Mouse (Mus musculus): ENCODE data around the gene Cct8.

- TF ChIP-seq CTCF (IDR thresholded peaks at IDR 0.05; ENCODE audit: low read depth) (no peak), EP300 (IDR thresholded peaks at IDR 0.05; ENCODE audit: low read depth) (peak; percentile 83)
These were observed at the start of gene Cct8 for GRCm38 (mm10) chr16:87495716-87496447.

Measured in liver, embryonic 14.5 days (tissue).